Mouse (Mus musculus) MEL (cell line): ENCODE data around the gene Hoxc4. TPM values are rescaled to one million over a fixed set of nuclear protein-coding genes. Genes with fewer than 3 reads are reported as not detected.

Source experiments
- DNase-seq: peaks from one replicate; pipeline ENCODE4 v3.0.0; 2011; ENCODE audit warnings: low read depth, low spot score
- H3K27ac ChIP-seq: 2 replicates; pipeline ENCODE4 v1.5.1; 2012; ENCODE audit warnings: low read depth, mild to moderate bottlenecking, control low read depth, low read length, moderate library complexity; ENCODE audit not compliant: control insufficient read depth
- H3K27me3 ChIP-seq, 2 experiments: fragments of 150-350 bp in 1 of 2; sonication (generic) in 1 of 2; 2 replicates each; pipeline ENCODE4 v1.6.1; 2012; ENCODE audit warnings: low read length in 2 of 2, mild to moderate bottlenecking in 2 of 2, improper control_type of control experiment in 1 of 2, moderate library complexity in 1 of 2; ENCODE audit not compliant: insufficient read depth in 2 of 2, control insufficient read depth in 1 of 2
- H3K36me3 ChIP-seq, 2 experiments: 2 replicates each; pipeline ENCODE4 v1.6.1; 2012 to 2014; ENCODE audit warnings: low read length in 2 of 2, improper control_type of control experiment in 1 of 2, inconsistent platforms in 1 of 2, mild to moderate bottlenecking in 1 of 2; ENCODE audit not compliant: insufficient read depth in 2 of 2, control insufficient read depth in 1 of 2
- H3K4me1 ChIP-seq, 2 experiments: fragments of 150-350 bp in 1 of 2; sonication (generic) in 1 of 2; 2 replicates each; pipeline ENCODE4 v1.6.1; 2012; ENCODE audit warnings: low read length in 2 of 2, improper control_type of control experiment in 1 of 2, mild to moderate bottlenecking in 1 of 2; ENCODE audit not compliant: insufficient read depth in 2 of 2, control insufficient read depth in 1 of 2
- H3K4me3 ChIP-seq, 2 experiments: fragments of 150-350 bp in 1 of 2; sonication (generic) in 1 of 2; 2 replicates each; pipeline ENCODE4 v1.5.1; 2012; ENCODE audit warnings: low read depth in 2 of 2, low read length in 2 of 2, mild to moderate bottlenecking in 2 of 2, moderate library complexity in 2 of 2, control low read depth in 1 of 2, improper control_type of control experiment in 1 of 2; ENCODE audit not compliant: control insufficient read depth in 1 of 2, insufficient read depth in 1 of 2
- H3K79me2 ChIP-seq: 2 replicates; pipeline ENCODE4 v1.6.1; 2012; ENCODE audit warnings: mild to moderate bottlenecking, low read length, moderate library complexity; ENCODE audit not compliant: control insufficient read depth, poor library complexity, insufficient read depth
- H3K9ac ChIP-seq: 2 replicates; pipeline ENCODE4 v1.6.1; 2012; ENCODE audit warnings: low read depth, mild to moderate bottlenecking, control low read depth, low read length, moderate library complexity; ENCODE audit not compliant: control insufficient read depth, poor library complexity, severe bottlenecking
- H3K9me3 ChIP-seq: fragments of 150-350 bp; sonication (generic); replicated peaks from 2 replicates; pipeline ENCODE4 v1.6.1; 2012; ENCODE audit warnings: mild to moderate bottlenecking, low read length, improper control_type of control experiment, moderate library complexity; ENCODE audit not compliant: insufficient read depth
- BHLHE40 ChIP-seq: IDR thresholded peaks from 2 replicates; pipeline ENCODE4 v1.6.1; 2012; ENCODE audit warnings: low read depth, mild to moderate bottlenecking, inconsistent platforms, low read length, improper control_type of control experiment, borderline replicate concordance
- CHD1 ChIP-seq: IDR thresholded peaks from 2 replicates; pipeline ENCODE4 v1.6.1; 2012; ENCODE audit warnings: low read depth, mild to moderate bottlenecking, inconsistent platforms, low read length, improper control_type of control experiment
- CHD2 ChIP-seq: IDR thresholded peaks from 2 replicates; pipeline ENCODE4 v1.6.1; 2011; ENCODE audit warnings: low read length, improper control_type of control experiment
- CTCF ChIP-seq, 3 experiments: IDR thresholded peaks in 2 of 3; conservative IDR thresholded peaks in 1 of 3; 2 replicates each; pipeline ENCODE4 v1.5.1; 2011 to 2012; ENCODE audit warnings: low read length in 3 of 3, low read depth in 2 of 3, mild to moderate bottlenecking in 2 of 3, improper control_type of control experiment in 1 of 3, inconsistent platforms in 1 of 3, mixed read lengths in 1 of 3, moderate library complexity in 1 of 3; ENCODE audit not compliant: control insufficient read depth in 1 of 3, insufficient read depth in 1 of 3, poor library complexity in 1 of 3, severe bottlenecking in 1 of 3
- E2F4 ChIP-seq: IDR thresholded peaks from 2 replicates; pipeline ENCODE4 v1.6.1; 2011; ENCODE audit warnings: low read depth, low read length, improper control_type of control experiment, borderline replicate concordance
- ELF1 ChIP-seq: IDR thresholded peaks from 2 replicates; pipeline ENCODE4 v1.6.1; 2014; ENCODE audit warnings: low read depth, mild to moderate bottlenecking, inconsistent platforms, low read length, improper control_type of control experiment, moderate library complexity
- EP300 ChIP-seq, 2 experiments: IDR thresholded peaks; 2 replicates each; pipeline ENCODE4 v1.6.1; 2011; ENCODE audit warnings: improper control_type of control experiment in 2 of 2, low read length in 2 of 2, low read depth in 1 of 2, mild to moderate bottlenecking in 1 of 2
- ETS1 ChIP-seq: IDR thresholded peaks from 2 replicates; pipeline ENCODE4 v1.6.1; 2012; ENCODE audit warnings: low read depth, mild to moderate bottlenecking, inconsistent platforms, low read length, improper control_type of control experiment, moderate library complexity
- GABPA ChIP-seq: IDR thresholded peaks from 2 replicates; pipeline ENCODE4 v1.6.1; 2012; ENCODE audit warnings: low read depth, mild to moderate bottlenecking, inconsistent platforms, low read length, improper control_type of control experiment, moderate library complexity
- GATA1 ChIP-seq: IDR thresholded peaks from 2 replicates; pipeline ENCODE4 v1.6.1; 2011; ENCODE audit warnings: low read depth, low read length, improper control_type of control experiment
- JUND ChIP-seq: IDR thresholded peaks from 2 replicates; pipeline ENCODE4 v1.6.1; 2011; ENCODE audit warnings: low read depth, mild to moderate bottlenecking, improper control_type of control experiment, low read length
- KAT2A ChIP-seq: conservative IDR thresholded peaks from 2 replicates; pipeline ENCODE4 v1.6.1; 2012; ENCODE audit warnings: low read depth, low read length, improper control_type of control experiment, inconsistent platforms
- MAFK ChIP-seq: IDR thresholded peaks from 2 replicates; pipeline ENCODE4 v1.6.1; 2011; ENCODE audit warnings: low read depth, mild to moderate bottlenecking, low read length, improper control_type of control experiment, borderline replicate concordance
- MAZ ChIP-seq: IDR thresholded peaks from 2 replicates; pipeline ENCODE4 v1.6.1; 2012; ENCODE audit warnings: low read depth, mild to moderate bottlenecking, inconsistent platforms, low read length, improper control_type of control experiment
- MEF2A ChIP-seq: IDR thresholded peaks from 2 replicates; pipeline ENCODE4 v1.6.1; 2014; ENCODE audit warnings: low read depth, mild to moderate bottlenecking, inconsistent platforms, low read length, improper control_type of control experiment; ENCODE audit not compliant: poor library complexity, insufficient replicate concordance, severe bottlenecking; ENCODE audit errors: extremely low read depth
- MXI1 ChIP-seq: IDR thresholded peaks from 2 replicates; pipeline ENCODE4 v1.6.1; 2011; ENCODE audit warnings: mild to moderate bottlenecking, low read depth, low read length, improper control_type of control experiment
- MYB ChIP-seq: IDR thresholded peaks from 2 replicates; pipeline ENCODE4 v1.6.1; 2011; ENCODE audit warnings: mild to moderate bottlenecking, low read depth, low read length, improper control_type of control experiment
- MYC ChIP-seq: IDR thresholded peaks from 2 replicates; pipeline ENCODE4 v1.6.1; 2011; ENCODE audit warnings: low read depth, mild to moderate bottlenecking, low read length, improper control_type of control experiment, moderate library complexity
- NELFE ChIP-seq: IDR thresholded peaks from 2 replicates; pipeline ENCODE4 v1.6.1; 2011; ENCODE audit warnings: low read depth, low read length, improper control_type of control experiment
- NRF1 ChIP-seq: IDR thresholded peaks from 2 replicates; pipeline ENCODE4 v1.6.1; 2014; ENCODE audit warnings: low read depth, mild to moderate bottlenecking, inconsistent platforms, low read length, improper control_type of control experiment, moderate library complexity; ENCODE audit not compliant: poor library complexity, insufficient read depth, severe bottlenecking
- POLR2A ChIP-seq, 2 experiments: IDR thresholded peaks; 2 replicates each; pipeline ENCODE4 v1.6.1; 2011 to 2012; ENCODE audit warnings: low read length in 2 of 2, mild to moderate bottlenecking in 2 of 2, control low read depth in 1 of 2, improper control_type of control experiment in 1 of 2, low read depth in 1 of 2, moderate library complexity in 1 of 2; ENCODE audit not compliant: control insufficient read depth in 1 of 2, insufficient read depth in 1 of 2, poor library complexity in 1 of 2
- POLR2AphosphoS2 ChIP-seq: IDR thresholded peaks from 2 replicates; pipeline ENCODE4 v1.6.1; 2011; ENCODE audit warnings: low read length, improper control_type of control experiment
- POLR2AphosphoS5 ChIP-seq: IDR thresholded peaks from 2 replicates; pipeline ENCODE4 v1.6.1; 2012; ENCODE audit warnings: low read depth, borderline replicate concordance, mild to moderate bottlenecking, inconsistent platforms, low read length, moderate library complexity, mixed read lengths
- RAD21 ChIP-seq: IDR thresholded peaks from 2 replicates; pipeline ENCODE4 v1.6.1; 2011; ENCODE audit warnings: mild to moderate bottlenecking, low read depth, low read length, improper control_type of control experiment
- RCOR1 ChIP-seq: IDR thresholded peaks from 2 replicates; pipeline ENCODE4 v1.6.1; 2012; ENCODE audit warnings: low read depth, mild to moderate bottlenecking, inconsistent platforms, low read length, improper control_type of control experiment
- SIN3A ChIP-seq: IDR thresholded peaks from 2 replicates; pipeline ENCODE4 v1.6.1; 2012; ENCODE audit warnings: low read length, improper control_type of control experiment, inconsistent platforms
- SMC3 ChIP-seq: IDR thresholded peaks from 2 replicates; pipeline ENCODE4 v1.6.1; 2011; ENCODE audit warnings: low read depth, low read length, improper control_type of control experiment
- TAL1 ChIP-seq: IDR thresholded peaks from 2 replicates; pipeline ENCODE4 v1.6.1; 2012; ENCODE audit warnings: mild to moderate bottlenecking, inconsistent platforms, low read length, moderate library complexity, mixed read lengths
- TBP ChIP-seq: IDR thresholded peaks from 2 replicates; pipeline ENCODE4 v1.8.0; 2011; ENCODE audit warnings: low read depth, low read length, improper control_type of control experiment
- TCF12 ChIP-seq: IDR thresholded peaks from 2 replicates; pipeline ENCODE4 v1.6.1; 2014; ENCODE audit warnings: low read depth, mild to moderate bottlenecking, inconsistent platforms, low read length, improper control_type of control experiment, moderate library complexity
- UBTF ChIP-seq: IDR thresholded peaks from 2 replicates; pipeline ENCODE4 v1.6.1; 2012; ENCODE audit warnings: low read depth, mild to moderate bottlenecking, inconsistent platforms, low read length, improper control_type of control experiment, moderate library complexity, borderline replicate concordance; ENCODE audit not compliant: insufficient read depth
- USF1 ChIP-seq: IDR thresholded peaks from 2 replicates; pipeline ENCODE4 v1.6.1; 2014; ENCODE audit warnings: low read depth, mild to moderate bottlenecking, inconsistent platforms, low read length, improper control_type of control experiment, moderate library complexity
- USF2 ChIP-seq, 2 experiments: IDR thresholded peaks; 2 replicates each; pipeline ENCODE4 v1.6.1; 2011 to 2012; ENCODE audit warnings: improper control_type of control experiment in 2 of 2, low read length in 2 of 2, borderline replicate concordance in 1 of 2, inconsistent platforms in 1 of 2, low read depth in 1 of 2, mild to moderate bottlenecking in 1 of 2; ENCODE audit not compliant: insufficient read depth in 1 of 2
- ZC3H11A ChIP-seq: IDR thresholded peaks from 2 replicates; pipeline ENCODE4 v1.6.1; 2012; ENCODE audit warnings: low read depth, mild to moderate bottlenecking, inconsistent platforms, low read length, improper control_type of control experiment
- ZKSCAN1 ChIP-seq: IDR thresholded peaks from 2 replicates; pipeline ENCODE4 v1.6.1; 2012; ENCODE audit warnings: low read depth, mild to moderate bottlenecking, inconsistent platforms, low read length, improper control_type of control experiment, moderate library complexity
- ZMIZ1 ChIP-seq: IDR thresholded peaks from 2 replicates; pipeline ENCODE4 v1.6.1; 2012; ENCODE audit warnings: low read depth, mild to moderate bottlenecking, inconsistent platforms, low read length, improper control_type of control experiment, moderate library complexity
- ZNF384 ChIP-seq: IDR thresholded peaks from 2 replicates; pipeline ENCODE4 v1.6.1; 2012; ENCODE audit warnings: low read depth, mild to moderate bottlenecking, inconsistent platforms, low read length, improper control_type of control experiment
- polyA plus RNA-seq, 2 experiments: library from polyadenylated mRNA; stranded (reverse) in 1 of 2; unstranded in 1 of 2; fragments of >175 nt in 1 of 2; fragments of >200 nt in 1 of 2; gene quantifications; 2 replicates each; pipeline versions ENCODE4 v1.2.1 to v1.2.4; 2012; ENCODE audit warnings: low replicate concordance in 2 of 2, low read depth in 1 of 2; ENCODE audit not compliant: insufficient read length in 2 of 2, insufficient read depth in 1 of 2, missing spikeins in 1 of 2
- total RNA-seq: library from RNA; depleted of rRNA; stranded (reverse); fragments of 300-350 nt; gene quantifications from 2 replicates; pipeline ENCODE4 v1.2.3, GENCODE M21; 2012

Hoxc4 gene
- total and polyA plus RNA-seq, 3 experiments = 2.6 to 9.4 TPM; not detected in 1

DNA sequence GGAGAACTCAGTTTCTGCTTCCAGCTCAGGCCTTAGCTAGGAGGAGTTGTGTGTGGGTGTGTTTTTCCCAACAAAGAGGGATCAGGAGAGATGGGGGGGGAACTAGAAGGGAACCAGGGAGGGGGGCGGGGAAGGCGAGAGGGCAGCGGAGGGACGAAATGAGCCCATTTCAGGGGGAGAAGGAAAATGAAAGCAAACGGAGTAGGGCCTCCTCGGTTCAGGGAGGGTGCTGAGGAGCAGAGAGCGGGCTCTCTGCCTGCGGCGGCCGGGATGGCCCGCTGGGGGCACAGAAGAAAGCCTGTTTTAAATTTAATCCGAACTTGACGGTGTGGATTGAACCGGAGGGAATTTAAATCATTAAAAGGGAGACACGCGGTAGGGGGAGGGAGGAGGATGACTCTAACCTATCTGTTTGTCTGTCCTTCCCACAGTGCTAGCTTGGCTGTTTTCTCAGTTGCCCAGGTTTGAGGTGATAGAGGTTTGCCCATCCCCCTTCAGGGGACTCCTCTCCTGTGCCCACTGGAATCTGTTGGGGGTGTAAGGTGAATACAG is 41.2 kb upstream of the Hoxc4 start:
- Histone ChIP-seq H3K4me3 (peak overlapping the region; percentile 81 to 89), H3K9ac (peak overlapping the region; percentile 93), H3K27me3 (no peaks in the 10 kb centered on the region), H3K79me2 (peaks cover 54% of the 10 kb centered on the region), H3K27ac (peak overlapping the region; percentile 83), H3K36me3 (peaks cover 0 to 18% of the 10 kb centered on the region in 2 experiments; a peak in 2 of 4 replicates), H3K9me3 (no peaks in the 10 kb centered on the region), H3K4me1 (peaks cover 16 to 23% of the 10 kb centered on the region in 2 experiments)
- DNase-seq = peak; percentile 68
- 0 out of 2 replicates have a peak, but pooled peaks have one; percentile 4 for TF ChIP-seq USF1
- no peak for TF ChIP-seq POLR2AphosphoS2
- TF ChIP-seq JUND = no peak
- no peak for TF ChIP-seq MAZ
- no peak for TF ChIP-seq MEF2A
- peak; percentile 46; the same call in 1 of the 2 replicates for TF ChIP-seq E2F4
- TF ChIP-seq TAL1 = no peak
- no peak for TF ChIP-seq ETS1
- no peak for TF ChIP-seq USF2 (IDR thresholded peaks at IDR 0.05; ENCODE audit: borderline replicate concordance in 1 of 2, insufficient read depth in 1 of 2, low read depth in 1 of 2, low read length in 2 of 2)
- no peak for TF ChIP-seq SMC3
- no peak for TF ChIP-seq ZNF384
- no peak for TF ChIP-seq TCF12
- TF ChIP-seq ELF1 = no peak
- TF ChIP-seq SIN3A = no peak; the same call in 1 of the 2 replicates
- TF ChIP-seq ZC3H11A = no peak
- no peak for TF ChIP-seq BHLHE40
- no peak for TF ChIP-seq GATA1
- no peak for TF ChIP-seq RAD21
- no peak for TF ChIP-seq ZMIZ1
- 0 out of 2 replicates have a peak, but pooled peaks have one; percentile 6 for TF ChIP-seq UBTF
- peak; percentile 46; the same call in 1 of the 2 replicates for TF ChIP-seq CHD1
- no peak; the same call in 1 of the 2 replicates for TF ChIP-seq CHD2
- TF ChIP-seq CTCF (IDR thresholded peaks at IDR 0.05 in 2 of 3, conservative IDR thresholded peaks at IDR 0.05 in 1 of 3; ENCODE audit: control insufficient read depth in 1 of 3, insufficient read depth in 1 of 3, low read depth in 2 of 3, low read length in 3 of 3, poor library complexity in 1 of 3, severe bottlenecking in 1 of 3) = no peak
- no peak for TF ChIP-seq POLR2A (IDR thresholded peaks at IDR 0.05; ENCODE audit: control insufficient read depth in 1 of 2, insufficient read depth in 1 of 2, low read depth in 1 of 2, low read length in 2 of 2, poor library complexity in 1 of 2)
- no peak for TF ChIP-seq MXI1
- no peak for TF ChIP-seq NRF1
- TF ChIP-seq TBP = 0 out of 2 replicates have a peak, but pooled peaks have one; percentile 37
- TF ChIP-seq MYB = no peak
- no peak for TF ChIP-seq MAFK
- TF ChIP-seq RCOR1 = no peak
- no peak for TF ChIP-seq GABPA
- no peak for TF ChIP-seq MYC
- no peak for TF ChIP-seq KAT2A
- no peak for TF ChIP-seq NELFE
- no peak for TF ChIP-seq POLR2AphosphoS5
- peak in 1 of 2 experiments; percentile 26; a peak in 2 of 4 replicates for TF ChIP-seq EP300 (IDR thresholded peaks at IDR 0.05; ENCODE audit: low read depth in 1 of 2, low read length in 2 of 2)
- TF ChIP-seq ZKSCAN1 = no peak
